Mouse (Mus musculus) neutrophil, adult 5-6 weeks (primary cell): ENCODE measurements at regions not wholly inside any gene's neighbourhood (a gene's known extent, or its start where the extent isn't known, plus 50 kb on each side); places are given as distances from the start of the nearest gene placed in this dataset.

Experiments
- ATAC-seq: fragments of 151-379, 151-347 bp; 2 replicates; pipeline ENCODE4 v1.8.0; 2017; ENCODE audit warnings: mild to moderate bottlenecking, moderate TSS enrichment; ENCODE audit not compliant: insufficient number of reproducible peaks, poor library complexity, low FRiP score, severe bottlenecking; ENCODE audit errors: extremely low read depth

DNA sequence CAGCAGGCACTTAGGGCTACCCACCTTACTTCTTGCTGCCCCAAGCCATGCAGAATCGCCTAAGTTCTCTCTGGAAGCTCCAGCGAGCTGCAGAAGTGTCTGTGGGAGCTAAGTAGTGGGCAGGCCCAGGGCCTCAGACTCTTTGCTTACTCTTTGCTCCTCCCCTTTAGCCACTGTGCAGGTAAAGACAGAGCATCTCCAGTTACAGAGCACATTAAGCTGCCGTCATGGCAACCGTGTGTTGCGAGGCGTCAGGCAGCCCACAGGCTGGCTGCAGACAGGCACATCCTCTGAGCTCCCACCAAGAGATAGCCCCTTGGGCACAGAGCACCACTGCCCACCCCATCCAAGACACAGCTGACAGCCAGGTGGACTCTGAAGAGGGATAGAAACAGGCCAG lies 85.1 kb upstream of the Nkx1-1 start:
- ATAC-seq, result no peak

DNA sequence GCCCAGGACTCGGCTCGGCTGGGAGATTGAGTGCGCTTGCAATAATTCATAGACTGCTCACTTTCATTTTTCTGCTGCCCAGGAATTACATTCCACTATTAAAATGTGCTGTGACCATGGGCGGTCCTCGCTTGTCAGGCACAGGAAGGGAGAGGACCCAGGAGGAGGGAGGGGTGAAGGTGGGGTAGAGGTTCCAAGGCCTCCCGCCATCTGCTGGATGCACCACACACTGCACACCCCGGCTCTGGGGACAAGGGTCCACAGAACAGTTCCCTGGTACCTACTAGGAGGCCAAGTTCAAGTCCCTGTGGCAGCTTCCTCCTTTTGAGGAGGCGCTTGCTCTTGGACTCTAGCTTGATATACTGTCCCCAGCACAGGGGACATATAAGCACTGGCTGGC lies 83.8 kb upstream of the Nkx1-1 start:
- ATAC-seq, result no peak

DNA sequence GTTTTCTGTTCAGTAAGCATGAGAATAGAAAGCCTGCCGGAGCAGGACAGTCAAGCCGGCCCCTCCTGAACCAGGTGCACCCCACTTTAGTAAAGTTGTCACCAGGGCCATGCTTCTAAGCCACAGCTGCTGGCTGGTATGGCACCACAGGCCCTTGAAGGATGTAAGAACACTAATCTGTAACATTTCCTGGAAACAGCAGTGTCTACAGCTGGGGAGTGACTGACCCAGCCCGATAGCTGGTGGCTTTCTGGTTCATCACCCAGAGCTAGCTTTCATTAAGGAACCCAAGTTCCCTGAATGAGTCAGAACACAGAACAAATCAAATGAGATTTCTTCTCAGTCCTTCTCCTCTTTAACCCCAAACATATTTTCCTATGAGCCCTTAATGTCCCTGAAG lies 82.4 kb upstream of the Nkx1-1 start:
- no peak for ATAC-seq

DNA sequence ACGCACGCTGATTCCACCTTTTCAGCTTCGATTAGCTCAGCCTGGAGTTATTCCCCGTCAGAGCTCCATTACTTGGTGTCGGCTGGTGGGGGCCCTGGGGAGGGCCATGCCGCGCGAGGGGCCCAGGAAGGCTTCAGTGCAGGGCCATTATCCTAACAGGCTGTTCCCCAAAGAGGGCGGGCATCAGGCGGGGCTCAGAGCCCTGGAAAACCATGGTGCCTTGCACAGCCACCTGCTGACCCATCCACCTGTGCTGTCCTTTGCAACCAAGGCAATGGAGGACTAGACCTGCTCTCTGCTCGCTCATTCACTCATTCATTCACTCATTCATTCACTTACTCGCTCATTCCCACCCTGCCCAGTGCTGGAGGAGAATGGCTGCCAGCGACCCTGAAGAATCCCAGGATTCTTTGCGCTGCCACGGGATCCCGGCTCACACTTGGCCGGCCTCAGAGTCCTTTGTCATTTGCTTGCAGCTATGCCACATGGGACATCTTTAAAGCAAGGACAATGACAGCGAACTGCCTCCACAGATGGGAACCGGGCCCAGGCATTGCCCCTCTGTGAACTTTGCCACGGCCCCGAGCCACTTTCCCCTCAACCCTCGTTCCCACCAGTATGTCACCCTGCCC lies 78.6 kb upstream of the Nkx1-1 start:
- ATAC-seq, result no peak

DNA sequence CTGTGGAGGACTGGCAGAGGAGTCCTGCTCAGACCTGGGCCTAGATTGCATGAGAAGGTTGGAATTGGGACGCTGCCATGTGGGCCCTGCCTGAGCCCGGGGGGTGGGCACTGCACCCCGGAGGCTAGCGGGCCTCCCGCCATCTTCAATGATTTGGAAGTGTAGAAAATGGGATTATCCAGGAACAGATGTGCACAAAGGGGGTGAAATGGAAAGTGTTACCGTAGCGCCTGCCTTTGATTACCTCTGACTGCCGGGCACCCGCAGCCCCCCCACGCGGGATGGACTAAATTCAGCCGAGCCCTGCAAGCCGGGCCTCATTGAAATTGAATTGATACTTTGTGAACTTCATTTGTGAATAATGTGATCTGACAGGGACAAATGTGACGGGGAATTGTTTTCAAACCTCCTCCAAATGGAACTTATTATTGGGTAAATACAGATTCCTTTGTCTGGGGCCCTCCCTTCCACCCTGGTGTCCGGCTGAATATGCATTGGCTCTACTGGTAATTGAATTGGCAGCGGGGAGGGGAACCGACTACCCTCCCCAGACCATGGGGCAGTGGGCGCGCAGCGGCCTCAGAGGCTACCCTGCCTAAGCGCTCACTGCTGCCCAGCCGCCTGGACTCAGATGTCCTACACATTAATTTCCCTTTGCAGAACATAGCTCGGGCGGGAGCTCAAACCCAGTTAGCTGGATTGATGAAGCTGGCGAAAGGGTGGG lies 77.9 kb upstream of the Nkx1-1 start:
- ATAC-seq, result no peak

DNA sequence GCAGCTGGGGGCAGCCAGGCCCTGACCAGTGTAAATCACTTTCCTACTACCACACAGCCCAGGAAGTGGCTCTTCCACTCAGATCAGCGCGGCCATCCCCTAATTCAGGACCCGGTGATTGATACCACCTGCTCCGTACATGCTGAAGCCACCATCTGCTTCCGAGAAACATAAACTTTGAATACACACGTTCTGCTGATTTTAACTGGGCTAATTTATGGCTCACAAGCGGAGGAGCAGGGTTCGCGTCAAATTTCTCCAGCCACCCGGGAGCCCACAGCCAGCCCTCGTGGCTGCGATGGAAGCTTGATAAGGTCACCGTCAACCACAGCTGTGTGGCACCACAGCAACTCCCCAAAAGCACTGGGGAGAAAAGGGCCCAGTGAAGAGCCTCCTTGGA lies 72.0 kb upstream of the Nkx1-1 start:
- no peak for ATAC-seq

DNA sequence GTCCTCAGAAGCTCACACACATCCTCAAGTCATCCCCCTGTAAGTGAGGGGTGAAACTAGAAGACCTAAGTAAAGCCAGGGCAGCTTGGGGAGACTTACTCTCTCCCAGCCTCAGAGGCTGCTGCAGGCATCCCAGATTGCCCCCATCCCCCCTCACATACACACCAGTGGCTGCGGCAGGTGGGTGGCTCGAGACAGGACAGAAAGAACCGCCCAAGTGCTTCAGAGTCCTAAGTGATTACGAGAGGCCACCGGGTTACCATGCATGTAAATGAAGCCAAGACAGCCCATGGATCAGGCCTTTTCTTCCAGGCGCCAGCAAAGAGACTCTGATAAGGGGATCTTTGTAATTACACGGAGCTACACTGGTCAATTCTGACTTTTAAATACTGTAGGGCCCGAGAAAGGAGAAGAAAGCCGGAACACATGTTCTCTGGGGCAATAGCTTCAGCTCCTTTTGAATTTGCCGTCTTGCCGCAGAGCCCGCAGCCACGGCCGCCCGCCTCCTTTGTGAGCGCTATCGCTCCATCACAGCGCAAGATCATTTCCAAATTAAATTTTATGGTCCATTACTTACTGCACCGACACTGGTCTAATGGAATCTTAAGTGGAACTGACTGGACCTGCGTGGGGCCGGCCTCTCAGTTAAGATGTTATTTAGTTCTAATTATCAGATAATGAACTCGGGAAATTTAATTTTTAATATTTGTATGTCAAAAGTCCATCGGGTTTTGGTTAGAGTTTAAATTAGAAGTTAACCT lies 68.1 kb upstream of the Nkx1-1 start:
- no peak for ATAC-seq

DNA sequence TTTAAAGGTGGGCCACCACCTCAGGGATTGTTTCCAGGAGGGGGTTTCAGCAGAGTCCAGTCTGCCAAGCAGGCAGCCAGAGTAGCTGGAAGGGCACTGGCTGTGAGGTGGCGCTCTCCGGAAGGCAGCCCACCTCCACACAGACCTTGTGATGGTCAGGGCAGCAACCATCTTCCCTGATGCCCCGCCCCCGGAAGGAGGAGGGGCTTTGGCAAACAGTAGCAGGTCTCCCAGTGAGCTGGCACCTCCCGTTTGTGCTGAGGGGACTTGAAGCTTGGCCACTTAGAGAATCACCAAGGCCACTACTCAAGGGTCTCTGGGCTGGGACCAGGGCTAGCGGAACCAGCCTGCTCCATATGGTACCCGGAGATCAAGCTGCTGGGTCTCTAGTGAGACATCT lies 67.4 kb upstream of the Nkx1-1 start:
- ATAC-seq, result no peak

DNA sequence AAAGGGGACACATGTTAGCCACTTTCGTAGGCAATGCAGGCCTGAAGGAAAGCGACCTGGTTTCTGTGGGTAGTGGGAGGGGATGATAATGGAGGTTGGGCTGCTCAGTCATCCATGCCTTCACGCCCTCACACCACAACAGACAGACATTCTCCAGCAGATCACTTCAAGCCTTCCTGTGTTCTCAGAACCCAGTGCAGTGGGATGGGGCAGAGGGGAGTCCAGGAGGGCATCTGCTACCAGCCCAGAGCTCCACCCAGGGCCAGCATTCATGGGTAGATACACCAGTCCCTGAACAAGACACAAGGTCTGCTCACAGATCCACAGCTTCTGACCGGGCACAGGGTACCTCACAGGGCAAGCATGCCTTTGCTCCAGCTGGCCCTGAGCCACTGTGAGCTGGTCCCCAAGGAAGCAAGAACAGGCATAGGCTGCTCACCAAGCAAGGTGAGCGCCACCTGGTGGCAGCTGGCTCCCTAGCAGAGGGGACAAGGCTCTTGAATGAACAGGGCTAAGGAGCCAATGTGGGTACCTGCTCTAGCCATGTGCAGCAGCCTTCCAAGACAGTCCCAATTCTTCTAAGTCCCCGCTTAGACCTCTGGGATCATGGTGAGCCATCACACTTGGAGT lies 62.2 kb upstream of the Nkx1-1 start:
- ATAC-seq, result peak; percentile 39; the same call in 1 of the 2 replicates

DNA sequence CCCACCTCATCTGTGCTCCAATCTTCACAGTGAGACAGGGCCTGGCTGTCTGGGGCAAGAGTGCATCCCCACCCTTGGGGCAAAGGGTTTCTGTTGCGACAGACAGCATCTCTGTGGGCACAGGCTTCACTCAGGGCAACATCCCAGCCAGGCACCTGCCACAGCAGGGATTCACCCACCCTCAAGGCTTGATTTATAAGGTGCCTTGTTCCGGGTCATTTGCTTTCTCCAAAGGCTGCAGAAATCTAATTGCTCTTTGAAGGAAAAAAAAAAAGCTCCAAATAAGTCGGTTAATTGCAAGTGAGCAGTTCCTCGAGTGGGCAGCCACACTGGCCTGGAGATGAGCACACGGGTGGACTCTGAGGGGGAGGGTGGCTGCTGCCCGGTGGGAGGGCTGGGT lies 61.5 kb upstream of the Nkx1-1 start:
- no peak for ATAC-seq

DNA sequence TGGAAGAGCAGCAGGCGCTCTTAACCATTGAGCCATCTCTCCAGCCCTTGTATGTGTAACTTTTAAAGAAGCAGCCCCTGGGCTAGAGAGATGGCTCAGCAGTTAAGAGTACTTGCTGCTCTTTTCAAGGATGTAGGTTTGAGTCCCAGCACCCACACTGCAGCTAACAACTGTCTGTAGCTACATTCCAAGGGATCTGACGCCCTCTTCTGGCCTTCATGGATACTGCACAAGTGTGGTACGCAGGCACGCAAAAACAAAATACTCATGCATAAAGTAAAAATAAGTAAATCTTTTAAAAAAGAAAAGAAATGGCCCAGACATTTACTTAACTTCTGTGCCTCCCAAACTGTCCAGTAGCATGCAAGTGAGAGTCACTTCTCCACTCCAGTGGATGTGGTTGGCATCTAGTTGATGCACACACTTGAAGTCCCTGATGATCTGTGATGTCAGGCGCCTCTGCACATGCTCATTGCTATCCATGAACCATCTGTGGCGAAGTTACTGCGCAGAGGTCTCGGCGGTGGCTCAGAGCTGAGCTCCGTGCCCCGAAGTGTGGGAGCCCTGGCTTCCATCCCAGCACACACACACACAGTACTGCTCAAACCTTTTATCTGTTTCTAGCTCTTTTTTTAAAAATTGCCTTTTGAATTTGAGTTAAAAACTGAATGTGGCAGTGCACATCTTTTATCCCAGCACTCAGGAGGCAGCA lies 59.0 kb upstream of the Nkx1-1 start:
- ATAC-seq, result no peak

DNA sequence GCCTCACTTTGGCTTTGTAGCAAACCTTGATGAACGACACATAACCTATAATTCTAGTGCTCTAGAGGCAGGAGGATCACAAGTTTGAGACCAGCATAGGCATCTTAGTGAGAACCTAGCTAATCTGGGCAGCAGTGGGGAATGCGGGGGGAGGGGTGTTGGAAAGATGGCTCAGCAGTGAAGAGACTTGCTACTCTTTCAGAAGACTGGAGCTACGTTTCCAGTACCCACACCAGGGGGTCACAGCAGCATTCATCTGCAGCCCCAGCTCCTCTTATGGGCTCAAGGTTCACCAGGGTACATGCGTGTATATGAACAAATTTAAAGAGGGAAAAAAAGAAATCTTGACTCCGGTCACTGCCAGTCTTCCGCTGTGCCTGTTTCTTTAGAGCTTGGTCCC lies 55.5 kb upstream of the Nkx1-1 start:
- no peak for ATAC-seq

DNA sequence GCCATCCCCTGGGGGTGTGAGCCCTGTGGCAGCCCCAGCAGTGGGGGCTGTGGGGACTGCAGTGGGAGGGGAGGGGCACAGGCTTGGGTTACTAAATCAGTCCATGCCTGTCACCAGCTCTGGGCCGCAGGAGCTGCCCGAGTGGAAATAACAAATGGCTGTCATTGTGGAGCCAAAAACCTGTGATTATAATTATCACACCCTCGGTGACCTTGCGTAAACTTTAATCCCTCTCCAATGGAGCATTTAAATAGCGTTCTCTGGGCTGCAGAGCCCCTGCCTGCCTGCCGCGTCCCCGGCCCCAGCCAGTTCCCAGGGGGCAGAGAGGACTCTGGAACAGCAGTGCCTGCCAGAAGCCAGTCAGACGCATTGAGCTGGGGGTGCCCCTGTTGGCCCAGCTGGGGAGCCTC lies 54.4 kb upstream of the Nkx1-1 start:
- no peak for ATAC-seq

DNA sequence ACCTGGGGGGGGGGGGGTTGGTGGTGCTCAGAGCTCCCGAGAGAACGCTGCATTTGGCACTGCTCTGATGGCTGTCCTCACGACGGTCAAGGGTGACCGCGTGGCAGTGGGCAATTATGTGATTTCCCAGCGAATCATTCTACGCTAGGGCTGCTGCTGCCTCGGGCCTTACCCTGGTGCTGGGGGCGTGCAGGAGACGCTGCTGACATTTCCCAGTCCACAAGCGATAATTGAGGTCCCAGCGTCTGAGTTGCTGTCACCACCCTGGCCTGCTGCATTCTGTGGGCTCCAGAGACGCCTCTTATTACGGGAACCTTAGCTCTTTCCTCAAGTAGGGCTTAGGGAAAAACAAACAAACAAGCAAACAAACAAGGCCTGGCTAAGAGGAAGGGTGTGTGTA lies 52.0 kb upstream of the Nkx1-1 start:
- ATAC-seq, result no peak
